Mouse (Mus musculus) heart, embryonic 14.5 days (tissue): ENCODE measurements around the gene Col8a1. TPM values are rescaled to one million over a fixed set of nuclear protein-coding genes. Genes with fewer than 3 reads are reported as not detected.
A peak's percentile ranks its signal among the peaks of the same experiment; 100 is the strongest.

Experiments
- ATAC-seq: fragments of 200-750 bp; cut with Nextera tagmentation; 2 replicates; pipeline ENCODE4 v1.8.0; 2017; ENCODE audit warnings: low read depth, moderate TSS enrichment; ENCODE audit not compliant: insufficient number of reproducible peaks, insufficient read depth, low FRiP score
- H3K27ac ChIP-seq, 2 experiments: fragments of 200-500 bp in 1 of 2; fragments of 300-500 bp in 1 of 2; sonication (generic) in 1 of 2; replicated peaks in 1 of 2; 2 replicates each; pipeline ENCODE4 v1.5.1; 2012 to 2014; ENCODE audit warnings: low read depth in 2 of 2, low read length in 2 of 2, control low read depth in 1 of 2, mild to moderate bottlenecking in 1 of 2, mixed read lengths in 1 of 2; ENCODE audit not compliant: control insufficient read depth in 1 of 2, insufficient read depth in 1 of 2
- H3K27me3 ChIP-seq: fragments of 300-500 bp; sonication (generic); 2 replicates; pipeline ENCODE4 v1.6.1; 2014; ENCODE audit warnings: mild to moderate bottlenecking, low read length, control low read depth; ENCODE audit not compliant: control insufficient read depth, insufficient read depth
- H3K36me3 ChIP-seq: fragments of 300-500 bp; sonication (generic); 2 replicates; pipeline ENCODE4 v1.6.1; 2014; ENCODE audit warnings: mild to moderate bottlenecking, control low read depth, low read length, mixed read lengths; ENCODE audit not compliant: control insufficient read depth, insufficient read depth
- H3K4me1 ChIP-seq, 2 experiments: fragments of 200-500 bp in 1 of 2; fragments of 300-500 bp in 1 of 2; sonication (generic) in 1 of 2; 2 replicates each; pipeline ENCODE4 v1.6.1; 2012 to 2014; ENCODE audit warnings: low read length in 2 of 2, control low read depth in 1 of 2, mixed read lengths in 1 of 2; ENCODE audit not compliant: control insufficient read depth in 2 of 2, insufficient read depth in 2 of 2
- H3K4me2 ChIP-seq: fragments of 300-500 bp; sonication (generic); 2 replicates; pipeline ENCODE4 v1.6.1; 2014; ENCODE audit warnings: mild to moderate bottlenecking, low read length
- H3K4me3 ChIP-seq, 2 experiments: fragments of 200-500 bp in 1 of 2; fragments of 300-500 bp in 1 of 2; sonication (generic) in 1 of 2; 2 replicates each; pipeline ENCODE4 v1.5.1; 2012 to 2014; ENCODE audit warnings: low read length in 2 of 2, mild to moderate bottlenecking in 2 of 2, control low read depth in 1 of 2, low read depth in 1 of 2, moderate library complexity in 1 of 2; ENCODE audit not compliant: control insufficient read depth in 1 of 2, insufficient read depth in 1 of 2
- H3K9ac ChIP-seq: fragments of 300-500 bp; sonication (generic); 2 replicates; pipeline ENCODE4 v1.6.1; 2014; ENCODE audit warnings: mild to moderate bottlenecking, low read length
- H3K9me3 ChIP-seq: fragments of 300-500 bp; sonication (generic); 2 replicates; pipeline ENCODE4 v1.6.1; 2016; ENCODE audit warnings: low read length, control low read depth; ENCODE audit not compliant: control insufficient read depth
- WGBS: fragments of 180-500 bp; shearing (Covaris S2); extraction: QIAGEN DNeasy Blood & Tissue Kit; methylation state at CpG from one replicate; pipeline ENCODE4 v1.1.7; 2014; 5-methylcytosine and 5-hydroxymethylcytosine counted together
- polyA plus RNA-seq: library from polyadenylated mRNA; unstranded; fragments of >200 nt; fragmentation: Nextera tagmentation; extraction: Ambion mirVana; gene quantifications from 2 replicates; pipeline ENCODE4 v1.2.1, GENCODE M21; 2014

The Col8a1 gene
- polyA plus RNA-seq, 1 experiment from 2014 or later = 2.3 TPM

- H3K4me2 ChIP-seq = peak overlapping the region; percentile 90
- no peaks in the 10 kb centered on the region for H3K9me3 ChIP-seq
- H3K27me3 ChIP-seq = no peaks in the 10 kb centered on the region
- 32% methylated on average over 10 of the region's 10 CpGs for WGBS
- H3K4me1 ChIP-seq = peaks cover 3 to 9% of the 10 kb centered on the region in 2 experiments; a peak in 2 of 4 replicates
- no peak for ATAC-seq
- H3K4me3 ChIP-seq = peak overlapping the region in 1 of 2 experiments; percentile 54; a peak in 2 of 4 replicates
- peak overlapping the region; percentile 62; the same call in 1 of the 2 replicates for H3K9ac ChIP-seq
- no peak overlapping the region for H3K27ac ChIP-seq
- no peaks in the 10 kb centered on the region for H3K36me3 ChIP-seq
Measured at GRCm38 (mm10) chr16:57753539-57754280, 827 bp downstream of the Col8a1 start.

- no peak for ATAC-seq
- Histone ChIP-seq H3K9me3 (no peaks in the 10 kb centered on the region), H3K9ac (no peak overlapping the region), H3K27me3 (no peaks in the 10 kb centered on the region), H3K4me2 (no peak overlapping the region), H3K4me1 (peaks cover 3 to 9% of the 10 kb centered on the region in 2 experiments; a peak in 2 of 4 replicates), H3K4me3 (no peak overlapping the region), H3K27ac (no peak overlapping the region), H3K36me3 (no peaks in the 10 kb centered on the region)
- WGBS = 53% methylated on average over 2 of the region's 2 CpGs
Measured at GRCm38 (mm10) chr16:57750549-57750948, 4.0 kb downstream of the Col8a1 start.

GRCm38 (mm10) chr16:57748093-57748492 is 6.4 kb downstream of the Col8a1 start:
- H3K9me3 ChIP-seq = no peaks in the 10 kb centered on the region
- no peak overlapping the region for H3K4me2 ChIP-seq
- H3K4me1 ChIP-seq = no peaks in the 10 kb centered on the region
- ATAC-seq = no peak
- H3K27ac ChIP-seq = no peak overlapping the region
- WGBS = 50% methylated on average over 3 of the region's 3 CpGs
- H3K4me3 ChIP-seq = no peak overlapping the region
- no peaks in the 10 kb centered on the region for H3K27me3 ChIP-seq
- H3K9ac ChIP-seq = no peak overlapping the region
- no peaks in the 10 kb centered on the region for H3K36me3 ChIP-seq

DNA sequence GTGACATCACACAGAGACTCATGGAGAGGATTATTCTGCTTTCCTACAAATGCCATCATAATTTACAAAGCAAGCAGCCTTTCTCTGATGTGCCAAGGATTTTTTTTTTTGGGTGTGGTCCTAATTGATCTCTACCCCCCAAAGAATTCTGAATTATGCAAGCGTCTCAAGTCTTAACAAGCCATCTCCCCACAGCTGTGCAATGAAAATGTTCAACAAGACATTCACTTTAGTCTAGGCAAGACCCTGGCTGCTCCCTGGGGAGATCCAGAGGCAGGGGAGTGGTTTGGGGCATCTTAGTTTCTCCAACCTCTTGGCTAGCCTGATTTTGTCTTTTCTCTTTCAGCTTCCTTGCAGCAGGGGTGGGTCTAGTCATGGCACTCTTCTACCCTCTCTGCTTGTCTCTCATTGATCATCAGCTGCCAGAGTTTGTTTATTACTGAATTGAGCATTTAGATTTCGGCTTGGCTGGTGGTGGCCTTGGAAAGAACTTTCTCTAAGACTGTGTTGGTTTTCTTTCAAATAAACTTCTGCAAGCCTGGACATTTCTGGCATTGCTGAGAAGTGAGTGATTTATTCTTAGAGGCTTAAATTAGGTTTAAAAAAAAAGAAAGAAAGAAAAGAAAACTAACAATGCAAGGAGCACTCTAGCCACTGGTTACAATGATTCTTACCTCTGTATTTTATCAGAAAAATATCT is 7.0 kb downstream of the Col8a1 start:
- WGBS = 82% methylated on average over 2 of the region's 2 CpGs

DNA sequence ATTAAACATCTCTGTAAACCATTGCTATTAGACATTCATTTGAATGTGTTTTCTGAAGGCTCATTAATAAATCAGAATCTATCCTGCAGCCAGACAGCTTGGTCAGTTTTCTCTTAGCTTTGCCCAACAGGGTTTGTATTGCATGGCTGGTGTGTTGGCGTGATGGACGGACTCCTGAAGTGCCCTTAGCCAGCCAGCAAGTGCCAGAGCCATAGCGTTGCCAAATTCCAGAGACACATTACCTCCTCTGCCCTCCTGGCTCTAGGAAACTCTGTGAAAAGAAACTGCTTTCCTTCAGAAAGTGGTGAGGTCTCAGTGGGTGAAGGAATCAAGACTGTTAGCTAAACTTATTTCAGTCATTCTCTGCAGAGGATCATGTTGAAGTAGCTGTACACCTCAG is 14.4 kb downstream of the Col8a1 start:
- no peaks in the 10 kb centered on the region for H3K27me3 ChIP-seq
- no peak overlapping the region for H3K4me3 ChIP-seq
- H3K4me1 ChIP-seq = no peaks in the 10 kb centered on the region
- no peak for ATAC-seq
- H3K9ac ChIP-seq = no peak overlapping the region
- H3K4me2 ChIP-seq = no peak overlapping the region
- WGBS = 82% methylated on average over 3 of the region's 3 CpGs
- no peaks in the 10 kb centered on the region for H3K36me3 ChIP-seq
- H3K9me3 ChIP-seq = no peaks in the 10 kb centered on the region
- no peak overlapping the region for H3K27ac ChIP-seq

More for the DNA sequence above, 7.0 kb downstream of the Col8a1 start:
- ATAC-seq = no peak
- Histone ChIP-seq H3K9ac (no peak overlapping the region), H3K27me3 (no peaks in the 10 kb centered on the region), H3K9me3 (no peaks in the 10 kb centered on the region), H3K27ac (no peak overlapping the region), H3K36me3 (no peaks in the 10 kb centered on the region), H3K4me3 (no peak overlapping the region), H3K4me2 (no peak overlapping the region), H3K4me1 (no peaks in the 10 kb centered on the region)

- WGBS = 84% methylated on average over 2 of the region's 2 CpGs
- Histone ChIP-seq H3K4me2 (no peak overlapping the region), H3K4me1 (no peaks in the 10 kb centered on the region), H3K27ac (no peak overlapping the region), H3K27me3 (no peaks in the 10 kb centered on the region), H3K9ac (no peak overlapping the region), H3K4me3 (no peak overlapping the region), H3K36me3 (no peaks in the 10 kb centered on the region), H3K9me3 (no peaks in the 10 kb centered on the region)
- no peak for ATAC-seq
Measured at GRCm38 (mm10) chr16:57734942-57735341, 19.6 kb downstream of the Col8a1 start.

GRCm38 (mm10) chr16:57733545-57733944 is 21.0 kb downstream of the Col8a1 start:
- Histone ChIP-seq H3K27ac (no peak overlapping the region), H3K4me1 (no peaks in the 10 kb centered on the region), H3K27me3 (no peaks in the 10 kb centered on the region), H3K4me3 (no peak overlapping the region), H3K9ac (no peak overlapping the region), H3K4me2 (no peak overlapping the region), H3K9me3 (no peaks in the 10 kb centered on the region), H3K36me3 (no peaks in the 10 kb centered on the region)
- ATAC-seq = no peak
- WGBS = 76% methylated on average over 1 of the region's 1 CpGs
